Mouse (Mus musculus) neural tube, embryonic 15.5 days (tissue): ENCODE measurements around the gene Pin1rt1. TPM values are rescaled to one million over a fixed set of nuclear protein-coding genes. Genes with fewer than 3 reads are reported as not detected.

ENCODE experiments used
- ATAC-seq: fragments of 200-750 bp; cut with Nextera tagmentation; 2 replicates; pipeline ENCODE4 v1.8.0; 2017; ENCODE audit warnings: mild to moderate bottlenecking, moderate TSS enrichment, moderate library complexity; ENCODE audit not compliant: low FRiP score
- H3K27ac ChIP-seq: fragments of 300-500 bp; sonication (generic); replicated peaks from 2 replicates; pipeline ENCODE4 v1.5.1; 2015; ENCODE audit warnings: mild to moderate bottlenecking, inconsistent platforms
- H3K27me3 ChIP-seq: fragments of 300-500 bp; sonication (generic); replicated peaks from 2 replicates; pipeline ENCODE4 v1.6.1; 2015; ENCODE audit warnings: inconsistent platforms
- H3K36me3 ChIP-seq: fragments of 300-500 bp; sonication (generic); 2 replicates; pipeline ENCODE4 v1.6.1; 2015; ENCODE audit warnings: inconsistent platforms
- H3K4me1 ChIP-seq: fragments of 300-500 bp; sonication (generic); 2 replicates; pipeline ENCODE4 v1.6.1; 2015; ENCODE audit warnings: inconsistent platforms
- H3K4me2 ChIP-seq: fragments of 300-500 bp; sonication (generic); 2 replicates; pipeline ENCODE4 v1.6.1; 2015; ENCODE audit warnings: inconsistent platforms, mild to moderate bottlenecking, moderate library complexity
- H3K4me3 ChIP-seq: fragments of 300-500 bp; sonication (generic); replicated peaks from 2 replicates; pipeline ENCODE4 v1.5.1; 2015; ENCODE audit warnings: mild to moderate bottlenecking, inconsistent platforms
- H3K9ac ChIP-seq: fragments of 300-500 bp; sonication (generic); replicated peaks from 2 replicates; pipeline ENCODE4 v1.6.1; 2015; ENCODE audit warnings: mild to moderate bottlenecking, inconsistent platforms
- H3K9me3 ChIP-seq: fragments of 300-500 bp; sonication (generic); replicated peaks from 2 replicates; pipeline ENCODE4 v1.6.1; 2016; ENCODE audit warnings: inconsistent platforms
- WGBS: fragments of 180-500 bp; shearing (Covaris S2); methylation state at CpG from one replicate; pipeline ENCODE4 v1.1.7; 2015; ENCODE audit warnings: mixed read lengths; 5-methylcytosine and 5-hydroxymethylcytosine counted together
- polyA plus RNA-seq: library from polyadenylated mRNA; unstranded; fragments of >200 nt; fragmentation: Nextera tagmentation; extraction: Ambion mirVana; gene quantifications from 2 replicates; pipeline ENCODE4 v1.2.1, GENCODE M21; 2015

Gene Pin1rt1
- polyA plus RNA-seq: 0.35 TPM in 1 of 2 replicates, not detected in the other

- ATAC-seq: no peak
- Histone ChIP-seq H3K4me1 (peaks cover 8% of the 10 kb centered on the region), H3K9me3 (no peaks in the 10 kb centered on the region), H3K9ac (no peak within 1 kb of the TSS), H3K36me3 (no peaks in the 10 kb centered on the region), H3K4me3 (no peak within 1 kb of the TSS), H3K27me3 (0 out of 2 replicates have a peak, but pooled peaks cover 4% of the 10 kb centered on the region), H3K27ac (no peak within 1 kb of the TSS), H3K4me2 (no peak within 1 kb of the TSS)
- 91% methylated on average over 4 of the region's 4 CpGs for WGBS
Measured at GRCm38 (mm10) chr2:104716279-104716678, at the start of gene Pin1rt1. TSS of gene Pin1rt1 (minus strand) at chr2:104716379.

DNA sequence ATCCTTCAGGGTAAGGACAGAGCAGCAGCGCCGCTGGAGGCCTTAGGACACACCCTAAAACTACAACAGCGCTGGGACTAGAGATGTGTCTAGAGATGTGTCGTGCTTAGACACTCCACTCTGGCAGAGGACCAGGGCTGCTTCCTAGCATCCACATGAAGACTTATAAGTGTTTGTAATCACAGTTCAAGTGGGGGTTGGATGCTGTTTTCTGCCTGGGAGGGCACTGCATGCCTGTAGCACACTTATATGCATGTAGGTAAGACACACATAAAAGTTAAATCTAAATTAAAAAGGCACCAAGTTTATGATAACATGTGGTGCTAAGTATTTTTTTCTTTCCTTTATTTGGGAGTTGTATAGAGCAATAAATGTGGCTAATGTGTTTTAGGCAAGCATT lies 47.8 kb upstream of the Pin1rt1 start:
- no peak overlapping the region for H3K9ac ChIP-seq
- ATAC-seq: no peak
- no peaks in the 10 kb centered on the region for H3K27me3 ChIP-seq
- no peaks in the 10 kb centered on the region for H3K4me1 ChIP-seq
- no peak overlapping the region for H3K4me3 ChIP-seq
- no peak overlapping the region for H3K27ac ChIP-seq
- H3K9me3 ChIP-seq: no peaks in the 10 kb centered on the region
- H3K36me3 ChIP-seq: peaks cover 42% of the 10 kb centered on the region
- WGBS: 93% methylated on average over 4 of the region's 4 CpGs
- no peak overlapping the region for H3K4me2 ChIP-seq

- WGBS: 86% methylated on average over 8 of the region's 8 CpGs
- H3K36me3 ChIP-seq: peaks cover 36% of the 10 kb centered on the region
- no peaks in the 10 kb centered on the region for H3K9me3 ChIP-seq
- H3K4me3 ChIP-seq: no peak overlapping the region
- ATAC-seq: no peak
- H3K4me1 ChIP-seq: no peaks in the 10 kb centered on the region
- H3K27ac ChIP-seq: no peak overlapping the region
- H3K27me3 ChIP-seq: no peaks in the 10 kb centered on the region
- no peak overlapping the region for H3K4me2 ChIP-seq
- no peak overlapping the region for H3K9ac ChIP-seq
Measured at GRCm38 (mm10) chr2:104763134-104763703, 47.0 kb upstream of the Pin1rt1 start.

- Histone ChIP-seq H3K27me3 (no peaks in the 10 kb centered on the region), H3K36me3 (0 out of 2 replicates have a peak, but pooled peaks cover 6% of the 10 kb centered on the region), H3K9ac (no peak overlapping the region), H3K4me3 (no peak overlapping the region), H3K27ac (no peak overlapping the region), H3K4me1 (no peaks in the 10 kb centered on the region), H3K9me3 (no peaks in the 10 kb centered on the region), H3K4me2 (no peak overlapping the region)
- ATAC-seq: no peak
- 60% methylated on average over 3 of the region's 3 CpGs for WGBS
Measured at GRCm38 (mm10) chr2:104750611-104751010, 34.4 kb upstream of the Pin1rt1 start.

DNA sequence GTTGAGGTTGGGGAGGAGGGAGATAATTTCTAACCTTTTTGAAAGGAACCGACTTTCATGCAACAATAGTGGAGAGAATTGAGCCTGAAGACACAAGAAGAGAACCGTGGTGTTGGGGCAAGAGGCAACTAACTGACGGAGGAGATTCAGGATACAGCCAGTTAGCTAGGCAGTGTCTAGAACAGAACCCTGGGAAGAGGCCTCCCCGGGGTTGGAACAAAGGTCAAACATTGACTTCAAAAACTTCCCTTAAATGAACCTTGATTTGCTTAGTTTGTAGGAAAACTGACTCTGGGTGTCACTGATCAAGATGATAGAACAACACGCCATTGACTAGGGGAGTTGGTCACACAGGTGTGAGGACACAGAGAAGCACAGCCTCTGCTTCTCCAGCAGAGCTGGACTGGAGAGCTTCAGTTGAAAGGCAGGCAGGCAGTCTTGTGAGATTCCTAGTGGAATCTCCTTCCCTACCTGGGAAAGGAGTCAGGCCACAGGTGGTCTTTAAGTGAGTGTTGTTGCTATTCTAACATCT lies 32.5 kb upstream of the Pin1rt1 start:
- no peak overlapping the region for H3K4me2 ChIP-seq
- H3K27me3 ChIP-seq: no peaks in the 10 kb centered on the region
- H3K36me3 ChIP-seq: 0 out of 2 replicates have a peak, but pooled peaks cover 2% of the 10 kb centered on the region
- WGBS: 80% methylated on average over 5 of the region's 5 CpGs
- ATAC-seq: no peak
- no peak overlapping the region for H3K4me3 ChIP-seq
- no peaks in the 10 kb centered on the region for H3K9me3 ChIP-seq
- H3K9ac ChIP-seq: no peak overlapping the region
- no peaks in the 10 kb centered on the region for H3K4me1 ChIP-seq
- H3K27ac ChIP-seq: no peak overlapping the region

DNA sequence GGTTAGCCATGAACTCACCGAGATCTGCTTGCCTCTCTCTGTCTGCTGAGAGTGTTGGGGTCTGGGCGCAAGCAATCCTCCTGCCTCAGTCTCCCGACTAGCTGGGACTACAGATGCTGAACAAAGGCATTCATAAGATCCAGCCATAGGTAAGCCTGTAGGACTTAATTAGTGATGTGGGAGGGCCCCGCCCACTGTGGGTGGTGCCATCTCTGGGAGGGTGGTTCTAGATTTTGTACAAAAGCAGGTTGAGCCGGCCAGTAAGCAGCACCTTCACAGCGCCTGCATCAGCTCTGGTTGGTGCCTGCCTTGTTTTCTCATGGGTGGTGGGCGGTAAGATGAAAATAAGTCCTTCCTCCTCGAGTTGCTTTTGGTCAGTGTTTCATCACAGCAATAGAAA lies 30.1 kb upstream of the Pin1rt1 start:
- Histone ChIP-seq H3K4me3 (no peak overlapping the region), H3K4me1 (peaks cover 18% of the 10 kb centered on the region), H3K4me2 (no peak overlapping the region), H3K9me3 (no peaks in the 10 kb centered on the region), H3K27ac (no peak overlapping the region), H3K9ac (no peak overlapping the region), H3K27me3 (peaks cover 7% of the 10 kb centered on the region), H3K36me3 (no peaks in the 10 kb centered on the region)
- WGBS: 65% methylated on average over 8 of the region's 8 CpGs
- ATAC-seq: no peak

DNA sequence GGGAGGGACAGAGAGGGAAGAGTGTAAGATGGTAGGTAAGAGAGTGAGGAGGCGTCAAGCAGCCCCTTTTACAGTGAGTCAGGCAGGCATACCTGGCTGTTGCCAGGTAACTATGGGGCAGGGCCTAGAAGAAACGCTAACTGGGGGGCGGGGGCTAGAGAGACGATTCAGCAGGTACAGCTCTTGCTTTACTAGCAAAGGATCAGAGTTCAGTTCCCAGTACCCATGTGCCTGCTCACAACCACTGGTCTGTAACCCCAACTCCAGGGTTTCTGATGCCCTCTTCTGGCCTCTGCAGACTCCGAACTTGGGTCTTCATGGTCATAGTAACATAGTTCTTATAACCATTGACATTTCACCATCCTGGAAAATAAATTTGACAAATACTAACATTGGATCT lies 27.8 kb upstream of the Pin1rt1 start:
- no peak overlapping the region for H3K27ac ChIP-seq
- no peaks in the 10 kb centered on the region for H3K9me3 ChIP-seq
- peaks cover 11% of the 10 kb centered on the region for H3K27me3 ChIP-seq
- H3K4me3 ChIP-seq: no peak overlapping the region
- peaks cover 23% of the 10 kb centered on the region for H3K4me1 ChIP-seq
- 53% methylated on average over 5 of the region's 5 CpGs for WGBS
- H3K4me2 ChIP-seq: no peak overlapping the region
- no peaks in the 10 kb centered on the region for H3K36me3 ChIP-seq
- ATAC-seq: no peak
- no peak overlapping the region for H3K9ac ChIP-seq

- no peak overlapping the region for H3K27ac ChIP-seq
- no peaks in the 10 kb centered on the region for H3K9me3 ChIP-seq
- ATAC-seq: no peak
- H3K4me1 ChIP-seq: peaks cover 23% of the 10 kb centered on the region
- peak overlapping the region; percentile 67 for H3K4me3 ChIP-seq
- peaks cover 11% of the 10 kb centered on the region for H3K27me3 ChIP-seq
- WGBS: 11% methylated on average over 7 of the region's 7 CpGs
- H3K36me3 ChIP-seq: no peaks in the 10 kb centered on the region
- H3K4me2 ChIP-seq: peak overlapping the region; percentile 98
- no peak overlapping the region for H3K9ac ChIP-seq
Measured at GRCm38 (mm10) chr2:104743160-104743559, 27.0 kb upstream of the Pin1rt1 start.

- Histone ChIP-seq H3K36me3 (no peaks in the 10 kb centered on the region), H3K4me3 (peak within 1 kb of the TSS; percentile 67), H3K27ac (no peak within 1 kb of the TSS), H3K4me1 (peaks cover 23% of the 10 kb centered on the region), H3K9ac (peak within 1 kb of the TSS; percentile 58), H3K27me3 (peaks cover 11% of the 10 kb centered on the region), H3K4me2 (peak within 1 kb of the TSS; percentile 98), H3K9me3 (no peaks in the 10 kb centered on the region)
- peak; percentile 88 for ATAC-seq
- 0% methylated on average over 31 of the region's 31 CpGs for WGBS
Measured at GRCm38 (mm10) chr2:104742741-104743064, 26.5 kb upstream of the Pin1rt1 start, which contains the start of gene Depdc7. TSS of gene Depdc7 (minus strand) at chr2:104742878.

DNA sequence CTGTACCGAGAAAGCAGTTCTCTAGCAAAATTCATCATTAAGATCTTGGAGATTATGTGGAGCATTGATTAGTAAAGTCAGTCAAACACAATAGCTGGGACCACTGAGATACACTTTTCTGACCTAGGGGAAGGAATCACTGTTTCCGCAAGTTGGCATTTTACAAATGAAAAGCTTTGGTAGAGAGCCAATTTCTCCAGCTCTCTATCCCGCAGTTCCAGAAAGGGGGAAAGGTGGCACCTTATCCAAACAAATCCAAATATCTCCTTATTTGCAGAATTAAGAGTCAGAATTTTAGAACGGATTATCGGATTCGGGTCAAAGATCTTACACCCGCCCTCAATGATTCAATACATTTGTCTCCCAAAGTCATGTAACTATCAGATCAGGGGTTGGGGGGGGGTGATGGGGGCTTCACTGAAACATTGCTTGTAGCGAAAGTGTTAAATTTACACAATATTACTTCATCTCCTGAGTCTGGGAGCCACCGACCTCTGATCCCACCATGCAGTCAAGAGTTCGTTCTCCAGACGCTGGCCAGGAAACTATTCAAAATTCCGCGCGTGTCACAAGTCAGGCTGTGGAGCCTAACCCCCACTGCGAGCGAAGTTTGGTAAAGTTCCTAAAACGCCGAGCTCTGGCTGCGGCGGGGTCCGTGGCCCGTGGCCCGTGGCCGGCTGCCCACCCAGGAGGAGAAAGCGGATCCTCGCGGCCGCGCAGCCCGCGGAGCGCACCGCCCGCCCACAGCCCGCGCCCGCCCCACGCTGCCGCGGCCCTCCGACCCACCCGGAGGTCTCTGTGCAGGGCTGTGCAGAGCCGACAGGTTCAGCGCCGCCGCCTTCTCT lies 25.9 kb upstream of the Pin1rt1 start:
- no peak for ATAC-seq
- Histone ChIP-seq H3K4me2 (peak overlapping the region; percentile 98), H3K4me3 (peak overlapping the region; percentile 67), H3K9ac (peak overlapping the region; percentile 58), H3K9me3 (no peaks in the 10 kb centered on the region), H3K27ac (no peak overlapping the region), H3K4me1 (peaks cover 23% of the 10 kb centered on the region), H3K27me3 (peaks cover 11% of the 10 kb centered on the region), H3K36me3 (no peaks in the 10 kb centered on the region)
- WGBS: 6% methylated on average over 42 of the region's 46 CpGs

GRCm38 (mm10) chr2:104741015-104741758 lies 25.0 kb upstream of the Pin1rt1 start:
- Histone ChIP-seq H3K4me3 (no peak overlapping the region), H3K9me3 (no peaks in the 10 kb centered on the region), H3K36me3 (no peaks in the 10 kb centered on the region), H3K27me3 (peaks cover 11% of the 10 kb centered on the region), H3K4me2 (peak overlapping the region; percentile 98), H3K4me1 (peaks cover 23% of the 10 kb centered on the region), H3K27ac (no peak overlapping the region), H3K9ac (no peak overlapping the region)
- 32% methylated on average over 7 of the region's 7 CpGs for WGBS
- no peak for ATAC-seq
